Mouse (Mus musculus): ENCODE results near the gene Fbln1. TPM values are rescaled to one million over a fixed set of nuclear protein-coding genes. Genes with fewer than 3 reads are reported as not detected.

Gene Fbln1
- 0.23 and 0.44 TPM in 2 replicates for polyA plus RNA-seq (2012; ENCODE audit: low replicate concordance)

DNA sequence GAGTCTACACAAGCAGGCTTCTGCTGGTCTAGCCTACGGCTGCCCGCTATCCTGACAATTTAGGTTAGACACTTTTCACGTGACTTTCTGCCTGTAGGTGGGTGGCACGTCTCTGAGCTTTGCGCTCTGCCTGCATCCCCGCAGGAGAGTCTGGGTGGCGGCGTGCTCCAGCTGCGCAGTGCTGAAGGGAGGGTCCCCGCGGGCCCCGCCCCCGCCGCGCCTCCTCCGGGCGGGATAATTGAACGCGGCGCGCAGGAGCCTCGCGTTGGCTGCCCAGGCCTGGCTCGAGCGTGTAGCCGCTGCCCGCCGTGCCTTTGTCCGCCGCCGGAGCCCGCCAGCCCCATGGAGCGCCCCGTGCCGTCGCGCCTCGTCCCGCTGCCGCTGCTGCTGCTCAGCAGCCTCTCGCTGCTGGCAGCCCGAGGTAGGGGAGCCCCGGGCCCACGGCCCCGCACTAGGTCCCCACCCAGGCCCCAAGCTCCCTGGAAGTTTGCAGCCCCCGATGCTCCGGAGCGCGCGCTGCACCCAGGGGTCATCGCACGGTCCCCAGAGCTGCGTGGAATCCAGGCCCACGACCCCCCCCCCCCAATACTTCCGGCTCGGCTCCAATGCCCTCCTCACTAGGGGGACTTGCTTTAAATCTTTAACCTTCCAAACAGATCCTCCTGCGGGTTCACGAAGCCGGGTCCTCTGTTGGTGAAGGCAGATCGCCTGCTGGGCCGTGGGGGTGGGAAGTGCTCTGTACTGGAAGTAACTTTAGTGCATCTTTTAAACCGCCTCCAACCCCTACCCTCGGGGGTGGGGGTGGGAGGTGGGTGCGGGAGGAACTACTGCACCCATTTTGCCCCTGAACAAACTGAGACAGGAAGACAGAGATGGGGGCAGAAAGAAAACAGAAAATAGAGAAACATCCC is at the start of gene Fbln1:
Gene Fbln1 (plus strand): TSS at position 158 of the 911 bp plus-strand sequence.

DNA sequence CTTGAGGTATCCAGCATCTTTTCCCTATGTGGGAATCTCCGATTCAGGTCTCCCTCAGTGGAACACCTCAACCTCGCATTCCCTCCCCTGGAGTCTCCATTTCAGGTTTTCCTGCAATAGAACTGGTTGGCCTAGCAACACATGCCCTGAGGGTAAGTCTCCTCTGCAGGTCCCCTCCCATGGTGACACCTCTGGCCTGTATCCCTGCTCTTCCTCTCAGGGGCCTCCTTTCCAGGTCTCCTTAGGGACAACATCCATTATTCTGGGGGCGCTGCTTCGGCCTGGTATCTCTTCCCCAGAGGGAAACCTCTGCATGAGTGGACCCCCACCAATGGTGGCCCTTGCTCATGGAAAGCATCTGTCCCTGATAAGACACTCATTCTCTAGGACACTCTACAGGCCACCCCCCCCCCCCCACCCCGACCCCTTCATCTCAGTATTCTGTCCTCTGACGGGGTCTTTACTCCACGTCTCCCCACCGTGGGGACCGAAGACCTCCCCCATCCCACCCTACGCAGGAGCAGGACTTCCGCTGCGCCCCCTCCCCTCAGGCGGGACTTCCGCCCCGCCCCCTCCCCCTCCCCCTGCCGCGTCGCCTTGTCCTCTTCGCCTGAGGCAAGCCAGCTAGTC is 130.0 kb downstream of the Fbln1 start, which contains the start of gene Atxn10:
Gene Atxn10 (plus strand): TSS at position 575 of the 630 bp plus-strand sequence.

Other genes with a start within 250 kb of the Fbln1 start
- 101 and 127 TPM in 2 replicates for gene 5031439G07Rik, start 217.4 kb upstream of the Fbln1 start, polyA plus RNA-seq (2012; ENCODE audit: low replicate concordance)
- gene Upk3a, start 188.8 kb upstream of the Fbln1 start, polyA plus RNA-seq (2012; ENCODE audit: low replicate concordance) = not detected in 2 replicates
- gene Fam118a, start 177.0 kb upstream of the Fbln1 start, polyA plus RNA-seq (2012; ENCODE audit: low replicate concordance) = 3.1 and 6.2 TPM in 2 replicates
- 0.19 TPM in 1 of 2 replicates, not detected in the other for gene Smc1b, start 74.0 kb upstream of the Fbln1 start, polyA plus RNA-seq (2012; ENCODE audit: low replicate concordance)
- not detected in 2 replicates for gene Ribc2, start 73.9 kb upstream of the Fbln1 start, polyA plus RNA-seq (2012; ENCODE audit: low replicate concordance)
- gene Atxn10, start 130.3 kb downstream of the Fbln1 start, polyA plus RNA-seq (2012; ENCODE audit: low replicate concordance) = 53.9 and 64.4 TPM in 2 replicates